Mouse (Mus musculus): ENCODE measurements around the gene Oscp1.

DNA sequence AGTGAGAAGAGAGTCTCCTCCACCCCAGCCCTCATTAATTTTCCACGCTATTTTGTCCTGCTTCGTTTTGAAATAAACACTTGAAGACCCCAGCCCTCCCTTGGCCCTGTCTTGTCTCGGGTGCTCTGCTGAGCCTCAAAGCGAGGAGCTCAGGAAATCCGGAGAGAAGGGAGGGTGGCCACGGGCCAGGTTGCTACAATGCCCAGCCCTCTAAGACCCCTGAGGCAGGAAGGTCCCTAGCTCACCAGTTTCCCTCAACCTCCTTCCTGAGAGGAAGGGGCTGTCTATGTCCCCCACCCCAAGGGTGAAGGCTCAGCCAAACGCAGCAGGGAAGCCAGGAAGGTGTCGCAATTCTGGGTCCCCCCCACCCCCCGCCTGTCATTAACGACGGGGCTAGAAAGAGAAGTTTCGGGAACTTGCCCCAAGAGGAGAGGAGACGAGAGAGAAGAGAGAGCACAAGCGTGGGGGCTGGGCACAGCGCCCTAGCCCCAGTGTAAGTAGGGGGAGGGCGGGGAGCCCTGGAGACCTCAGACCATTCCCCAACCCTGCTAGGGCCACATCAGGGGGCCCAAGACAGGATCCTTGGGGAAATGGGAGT is 34.0 kb upstream of the Oscp1 start, which contains the start of gene Csf3r:
- no peak for TF ChIP-seq TBP (conservative IDR thresholded peaks at IDR 0.05; ENCODE audit: low read depth, low read length)
- TF ChIP-seq CTCF (conservative IDR thresholded peaks at IDR 0.05 in 1 of 2, IDR thresholded peaks at IDR 0.05 in 1 of 2; ENCODE audit: low read depth in 2 of 2, low read length in 2 of 2), result no peak
